Mouse (Mus musculus) kidney, postnatal 4 days (tissue): Measurements from ENCODE around the gene Prkg1.

Experiments
- DNase-seq, 2 experiments: peaks; one replicate each; pipeline ENCODE4 v3.0.0; 2021; ENCODE audit warnings: mixed read lengths in 2 of 2

The Prkg1 gene

DNA sequence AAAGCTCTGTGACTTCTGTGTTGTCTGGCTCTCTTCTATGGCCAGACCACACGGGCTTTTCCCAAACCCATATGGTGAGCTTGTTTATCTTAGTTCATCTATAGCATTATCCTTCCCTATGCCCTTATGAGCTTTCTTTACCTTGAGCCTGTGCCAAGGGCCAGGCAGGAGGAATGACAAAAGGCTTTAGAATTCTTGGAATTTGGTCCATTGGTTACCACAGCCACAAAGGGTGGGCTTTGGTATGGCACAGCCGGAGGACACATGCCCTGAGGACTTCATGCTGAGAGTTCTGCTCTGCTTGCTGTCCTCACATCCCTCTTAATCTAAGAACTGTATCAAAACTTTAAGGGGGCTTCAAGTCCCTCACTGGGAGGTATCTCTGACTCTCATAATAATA lies 628.5 kb downstream of the Prkg1 start:
- no peak for DNase-seq

DNA sequence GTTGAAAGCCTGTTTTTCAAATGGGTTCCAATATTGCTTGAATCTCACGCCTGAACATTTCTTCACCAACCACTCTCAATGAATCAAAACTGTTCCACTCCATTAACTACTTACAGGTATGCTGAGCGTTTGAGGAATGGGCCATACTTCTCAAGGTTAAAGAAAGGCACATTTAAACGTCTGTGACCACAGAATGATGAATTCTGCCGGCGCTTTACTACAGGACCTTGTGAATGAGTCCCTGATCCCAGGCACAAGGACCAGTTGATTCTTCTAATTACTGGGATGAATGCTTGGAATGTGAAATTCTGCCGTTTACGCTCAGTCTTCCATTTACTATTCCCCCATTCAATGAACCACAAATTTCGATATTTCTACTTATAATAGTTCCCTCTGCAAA lies 632.2 kb downstream of the Prkg1 start:
- no peak for DNase-seq

- DNase-seq, result no peak
Observed at GRCm38 (mm10) chr19:31124628-31125027, 640.2 kb downstream of the Prkg1 start.

- DNase-seq, result peak; percentile 13 to 31
Observed at GRCm38 (mm10) chr19:31114690-31115089, 650.1 kb downstream of the Prkg1 start.

DNA sequence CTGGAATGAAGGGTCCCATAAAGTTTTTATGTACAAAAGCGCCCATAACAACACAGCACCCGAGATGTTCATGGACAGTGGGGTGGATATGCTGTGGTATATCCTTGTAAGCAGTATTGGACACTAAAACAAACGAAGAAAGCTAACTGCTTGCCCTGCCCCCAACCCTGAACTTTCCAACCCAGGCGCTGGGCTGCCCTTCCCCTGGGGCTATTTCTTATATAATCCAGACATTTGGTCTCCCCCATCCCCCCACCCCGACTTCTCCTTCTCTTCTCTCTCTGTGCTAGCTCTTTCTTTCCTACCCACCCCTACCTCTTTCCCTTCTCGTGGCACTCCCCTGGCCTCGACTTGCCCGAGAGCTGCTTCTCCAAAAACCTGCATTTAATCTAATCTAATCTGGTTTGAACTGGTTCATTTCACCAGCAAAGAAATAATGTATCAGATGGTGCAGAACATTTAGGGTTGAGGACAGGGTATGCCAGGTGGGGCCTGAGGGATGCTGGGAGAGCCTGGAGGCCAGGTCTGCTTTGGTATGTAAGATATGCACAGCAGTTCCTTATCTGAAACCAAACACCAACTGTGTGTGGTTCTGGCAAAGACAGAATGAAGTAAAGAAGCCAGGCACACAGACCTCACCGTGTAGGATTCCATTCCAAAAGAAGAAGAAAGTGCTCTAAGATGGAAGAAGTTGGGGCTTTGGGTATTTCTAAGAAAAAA lies 657.8 kb downstream of the Prkg1 start:
- no peak for DNase-seq

GRCm38 (mm10) chr19:31106036-31106435 lies 658.8 kb downstream of the Prkg1 start:
- no peak for DNase-seq

DNA sequence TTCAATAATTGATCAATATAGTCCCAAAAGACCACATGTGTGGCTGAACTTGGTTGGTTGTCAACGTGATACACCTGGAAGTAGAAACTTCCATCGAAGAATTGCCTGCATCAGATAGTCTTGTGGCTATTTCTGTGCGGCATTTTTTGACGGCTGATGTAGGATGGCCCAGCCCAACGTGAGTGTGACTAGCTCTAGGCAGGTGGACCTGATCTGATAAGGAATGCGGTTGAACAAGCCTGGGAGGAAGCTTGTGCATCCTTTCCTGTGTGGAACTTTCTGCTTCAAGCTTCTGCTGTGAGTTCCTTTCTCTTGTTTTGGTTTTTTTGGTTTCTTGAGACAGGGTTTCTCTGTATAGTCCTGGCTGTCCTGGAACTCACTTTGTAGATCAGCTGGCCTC lies 660.1 kb downstream of the Prkg1 start:
- no peak for DNase-seq

DNA sequence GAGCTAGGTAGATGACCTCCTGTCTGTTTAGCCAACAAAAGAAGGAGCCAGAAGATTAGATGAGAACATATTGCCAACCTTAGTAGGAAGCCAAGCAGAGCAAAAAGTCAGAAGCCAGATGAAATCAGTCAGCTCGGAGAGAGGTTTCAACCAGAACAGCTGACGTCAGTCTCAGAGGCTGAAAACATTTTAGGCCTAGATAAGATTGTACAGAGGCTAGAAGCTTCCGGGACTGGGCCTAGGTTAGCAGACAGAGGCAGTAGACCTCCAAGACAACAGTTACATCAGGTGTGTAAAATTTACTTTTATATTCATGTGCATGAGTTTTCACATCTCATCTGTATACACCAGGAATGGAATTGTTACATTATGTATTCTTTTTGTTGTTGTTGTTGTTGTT lies 665.5 kb downstream of the Prkg1 start:
- DNase-seq, result no peak

- no peak for DNase-seq
Observed at GRCm38 (mm10) chr19:31097857-31098256, 667.0 kb downstream of the Prkg1 start.

DNA sequence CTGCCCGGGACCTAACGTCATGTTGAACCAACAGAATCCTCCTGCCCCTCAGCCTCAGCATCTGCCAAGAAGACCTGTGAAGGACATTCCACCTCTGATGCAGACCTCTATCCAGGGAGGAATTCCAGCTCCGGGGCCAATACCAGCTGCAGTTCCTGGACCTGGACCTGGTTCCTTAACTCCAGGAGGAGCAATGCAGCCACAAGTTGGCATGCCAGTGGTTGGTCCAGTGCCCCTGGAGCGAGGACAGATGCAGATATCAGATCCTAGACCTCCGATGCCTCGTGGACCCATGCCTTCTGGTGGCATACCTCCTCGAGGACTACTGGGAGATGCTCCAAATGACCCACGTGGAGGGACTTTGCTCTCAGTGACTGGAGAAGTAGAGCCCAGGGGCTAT lies 681.1 kb downstream of the Prkg1 start:
- DNase-seq, result peak in 1 of 2 experiments; percentile 5

DNA sequence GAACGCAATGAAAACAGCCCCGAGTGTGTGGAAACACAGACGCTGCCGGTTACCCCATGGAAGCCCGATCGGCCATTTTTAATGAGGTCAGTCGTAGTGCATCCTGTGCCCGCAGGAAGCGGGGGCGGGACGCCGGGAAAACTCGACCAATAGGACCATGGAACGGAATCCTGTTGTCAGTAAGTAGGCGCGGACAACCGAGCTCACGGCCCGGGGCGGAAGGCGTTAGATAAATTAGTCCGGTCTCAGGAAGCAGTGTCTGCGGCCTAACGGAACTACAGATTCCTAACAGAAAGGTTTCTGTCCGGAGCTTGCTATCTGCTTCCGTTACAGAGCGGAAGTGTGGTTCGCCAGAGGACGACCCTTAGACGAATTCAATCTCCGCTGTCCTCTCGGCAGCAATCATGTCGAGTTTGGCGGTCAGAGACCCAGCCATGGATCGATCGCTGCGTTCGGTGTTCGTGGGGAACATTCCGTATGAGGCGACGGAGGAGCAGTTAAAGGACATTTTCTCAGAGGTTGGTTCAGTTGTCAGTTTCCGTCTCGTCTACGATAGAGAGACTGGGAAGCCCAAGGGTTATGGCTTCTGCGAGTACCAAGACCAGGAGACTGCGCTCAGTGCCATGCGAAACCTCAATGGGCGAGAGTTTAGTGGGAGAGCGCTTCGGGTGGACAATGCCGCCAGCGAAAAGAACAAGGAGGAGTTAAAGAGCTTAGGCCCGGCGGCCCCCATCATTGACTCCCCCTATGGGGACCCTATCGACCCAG lies 682.0 kb downstream of the Prkg1 start, which contains the start of gene Cstf2t:
TSS of gene Cstf2t (plus strand) at position 176 of the 768 bp plus-strand sequence.
- peak; percentile 99 for DNase-seq

DNA sequence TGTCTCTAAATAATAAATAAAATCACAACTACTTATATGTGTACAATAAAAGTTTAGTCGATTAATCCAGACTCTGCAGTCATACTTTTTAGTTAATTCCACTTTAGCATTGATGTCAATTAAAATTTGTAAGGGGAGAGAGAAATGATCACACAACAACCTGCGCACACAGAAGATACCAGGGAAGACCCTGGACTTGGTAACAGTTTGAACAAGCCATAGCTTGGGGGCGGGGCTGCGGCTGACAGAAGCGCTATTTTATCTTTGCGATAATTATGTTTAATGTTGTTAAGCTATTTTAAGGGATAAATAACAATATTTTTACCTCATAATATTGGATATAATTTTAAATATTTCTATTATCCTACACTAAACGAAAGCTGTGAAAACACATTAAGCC lies 682.6 kb downstream of the Prkg1 start:
- DNase-seq, result no peak

DNA sequence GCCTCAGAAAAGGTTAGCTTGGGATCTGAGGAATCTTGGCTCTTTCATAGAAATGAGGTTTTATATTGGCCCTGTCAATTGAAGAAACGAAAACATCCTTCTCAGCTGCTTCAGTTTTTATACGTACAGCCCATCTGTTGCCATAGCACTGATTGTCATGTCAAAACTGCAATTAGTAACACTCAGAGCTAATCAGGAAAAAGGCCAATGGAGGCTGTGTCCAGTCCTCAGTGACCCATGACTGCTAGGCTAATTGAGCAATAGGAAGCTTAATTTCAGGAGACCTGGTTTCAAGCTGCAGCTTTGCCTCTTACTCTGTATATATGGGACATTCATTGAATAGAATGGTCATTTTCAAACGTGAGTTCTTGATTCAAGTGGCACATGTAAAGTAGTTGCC lies 686.6 kb downstream of the Prkg1 start:
- no peak for DNase-seq

- no peak for DNase-seq
Observed at GRCm38 (mm10) chr19:31076106-31076505, 688.7 kb downstream of the Prkg1 start.

DNA sequence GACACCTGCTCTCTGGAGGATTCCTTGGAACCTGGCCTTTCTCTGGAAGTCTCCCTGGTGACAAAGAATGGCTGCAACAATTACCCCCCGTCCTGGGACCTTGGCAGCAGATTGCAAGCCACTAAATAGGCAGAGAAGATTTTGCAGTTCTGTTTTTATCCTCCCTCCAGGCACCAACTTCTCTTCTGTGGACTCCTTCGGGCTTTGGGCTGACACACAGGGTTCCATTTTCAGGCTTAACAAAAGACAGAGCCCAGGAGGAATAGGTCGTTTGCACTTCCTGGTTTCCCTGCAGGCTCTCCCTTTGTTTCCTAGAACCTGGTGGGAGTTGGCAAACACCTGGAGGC lies 690.1 kb downstream of the Prkg1 start:
- DNase-seq, result no peak

GRCm38 (mm10) chr19:31073959-31074716 lies 690.7 kb downstream of the Prkg1 start:
- DNase-seq, result peak; percentile 16 to 30

DNA sequence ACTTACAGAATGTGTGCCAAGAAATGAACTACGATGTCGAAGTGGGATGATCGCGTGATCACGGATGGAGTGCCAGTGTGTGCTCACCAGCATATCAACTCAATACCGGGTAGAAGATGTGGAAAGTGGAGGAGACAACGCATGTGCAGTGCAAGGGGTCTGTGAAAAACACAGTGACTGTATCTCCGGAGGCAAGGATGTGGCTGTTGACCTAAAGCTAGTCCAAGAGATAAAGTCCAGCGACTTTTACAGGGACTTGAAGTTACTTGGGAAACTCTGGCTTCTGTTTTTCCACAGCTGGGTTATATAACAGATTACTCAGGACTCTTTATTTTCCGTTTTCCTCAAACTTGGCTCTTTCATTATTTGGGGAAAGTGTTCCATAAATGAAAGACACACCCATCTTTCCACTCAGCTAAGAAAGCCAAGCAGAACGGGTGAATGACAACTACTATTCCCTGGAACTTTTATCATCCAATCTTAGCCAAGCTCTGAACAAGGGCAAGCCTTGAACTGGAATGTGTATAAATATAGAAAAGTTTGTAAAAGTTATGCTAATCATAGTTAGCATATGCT lies 699.5 kb downstream of the Prkg1 start:
- DNase-seq, result no peak

GRCm38 (mm10) chr19:31064740-31065139 lies 700.1 kb downstream of the Prkg1 start:
- no peak for DNase-seq

DNA sequence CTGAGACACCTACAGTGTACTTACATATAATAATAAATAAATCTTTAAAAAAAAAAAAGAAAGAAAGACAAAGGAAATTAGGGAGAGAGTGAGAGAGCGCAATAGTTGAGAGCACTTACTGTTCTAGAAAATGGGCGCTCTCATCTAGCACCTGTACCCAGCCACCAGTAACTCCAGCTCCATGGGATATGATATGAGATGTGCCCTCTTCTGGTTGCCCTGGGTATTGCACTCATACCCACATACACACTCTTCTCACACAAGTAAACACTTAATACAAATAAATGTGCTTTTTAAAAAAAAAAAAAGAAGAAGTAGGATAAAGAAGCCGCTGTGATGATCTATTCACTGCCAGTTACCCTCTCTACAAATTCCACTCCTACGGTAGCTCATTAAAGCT lies 718.2 kb downstream of the Prkg1 start:
- no peak for DNase-seq

GRCm38 (mm10) chr19:31040948-31041847 lies 723.6 kb downstream of the Prkg1 start:
- no peak for DNase-seq

GRCm38 (mm10) chr19:31038951-31039350 lies 725.9 kb downstream of the Prkg1 start:
- no peak for DNase-seq

GRCm38 (mm10) chr19:31031596-31031995 lies 733.2 kb downstream of the Prkg1 start:
- no peak for DNase-seq
